Mouse (Mus musculus) gonadal fat pad, adult 2 months (tissue): Measurements from ENCODE around the gene Mtfr1l. TPM values are rescaled to one million over a fixed set of nuclear protein-coding genes. Genes with fewer than 3 reads are reported as not detected.

ENCODE experiments used
- DNase-seq: peaks from one replicate; pipeline ENCODE4 v3.0.0-alpha.2; 2012; ENCODE audit warnings: low read depth
- polyA plus RNA-seq: library from polyadenylated mRNA; depleted of rRNA; stranded (reverse); fragments of >200 nt; gene quantifications from 2 replicates; pipeline ENCODE4 v1.2.3, GENCODE M21; 2012; rRNA removed

Gene Mtfr1l
- polyA plus RNA-seq, 1 experiment = 153 TPM

GRCm38 (mm10) chr4:134489986-134490665 lies 45.1 kb downstream of the Mtfr1l start:
- no peak for DNase-seq

GRCm38 (mm10) chr4:134488211-134488610 lies 47.0 kb downstream of the Mtfr1l start:
- no peak for DNase-seq

- DNase-seq = no peak
These were observed 49.9 kb downstream of the Mtfr1l start for GRCm38 (mm10) chr4:134485151-134485900.

- DNase-seq = no peak
These were observed 51.0 kb downstream of the Mtfr1l start for GRCm38 (mm10) chr4:134484231-134484630.

- no peak for DNase-seq
These were observed 51.5 kb downstream of the Mtfr1l start for GRCm38 (mm10) chr4:134483696-134484095.

GRCm38 (mm10) chr4:134483078-134483688 lies 52.0 kb downstream of the Mtfr1l start:
- no peak for DNase-seq

- DNase-seq = no peak
These were observed 52.7 kb downstream of the Mtfr1l start for GRCm38 (mm10) chr4:134482442-134482841.

- no peak for DNase-seq
These were observed 53.9 kb downstream of the Mtfr1l start for GRCm38 (mm10) chr4:134481270-134481669.

GRCm38 (mm10) chr4:134480864-134481263 lies 54.3 kb downstream of the Mtfr1l start:
- no peak for DNase-seq

GRCm38 (mm10) chr4:134479839-134480238 lies 55.3 kb downstream of the Mtfr1l start:
- DNase-seq = no peak

GRCm38 (mm10) chr4:134478031-134478430 lies 57.2 kb downstream of the Mtfr1l start:
- DNase-seq = no peak

GRCm38 (mm10) chr4:134476899-134477298 lies 58.3 kb downstream of the Mtfr1l start:
- no peak for DNase-seq

Other genes with a start within 250 kb of the Mtfr1l start
- 6.8 and 8.3 TPM in 2 replicates for gene Pdik1l, start 247.5 kb downstream of the Mtfr1l start, polyA plus RNA-seq
- gene Trim63, start 220.3 kb downstream of the Mtfr1l start, polyA plus RNA-seq = 1.0 and 1.1 TPM in 2 replicates
- gene Slc30a2, start 192.2 kb downstream of the Mtfr1l start, polyA plus RNA-seq = 41.8 and 53.7 TPM in 2 replicates
- gene Extl1, start 151.5 kb downstream of the Mtfr1l start, polyA plus RNA-seq = 2.7 and 3.2 TPM in 2 replicates
- gene Pafah2, start 139.1 kb downstream of the Mtfr1l start, polyA plus RNA-seq = 47.4 and 66.4 TPM in 2 replicates
- 3.5 and 7.7 TPM in 2 replicates for gene Stmn1, start 67.1 kb downstream of the Mtfr1l start, polyA plus RNA-seq
- gene Paqr7, start 38.7 kb downstream of the Mtfr1l start, polyA plus RNA-seq = 37.7 and 48.2 TPM in 2 replicates
- 0.19 and 0.35 TPM in 2 replicates for gene Aunip, start 24.4 kb downstream of the Mtfr1l start, polyA plus RNA-seq
- 20.1 and 22.9 TPM in 2 replicates for gene Selenon, start 16.8 kb upstream of the Mtfr1l start, polyA plus RNA-seq
- 5.7 and 8.0 TPM in 2 replicates for gene Man1c1, start 168.9 kb upstream of the Mtfr1l start, polyA plus RNA-seq
- 13.7 and 17.2 TPM in 2 replicates for gene Ldlrap1, start 232.6 kb upstream of the Mtfr1l start, polyA plus RNA-seq